Mouse (Mus musculus) splenic B cell, adult 2 months (primary cell): ENCODE data around the gene Wdr81.

Source experiments
- DNase-seq: peaks from one replicate; pipeline ENCODE4 v3.0.0-alpha.2; 2011; ENCODE audit warnings: low read depth, low spot score
- H3K27me3 ChIP-seq: 2 replicates; pipeline ENCODE4 v1.6.1; 2012; ENCODE audit warnings: mild to moderate bottlenecking, low read length, moderate library complexity, mixed read lengths; ENCODE audit not compliant: control insufficient read depth, poor library complexity, insufficient read depth, severe bottlenecking
- H3K36me3 ChIP-seq: 2 replicates; pipeline ENCODE4 v1.6.1; 2012; ENCODE audit warnings: mild to moderate bottlenecking, low read length, moderate library complexity, mixed read lengths; ENCODE audit not compliant: control insufficient read depth, poor library complexity, insufficient read depth, severe bottlenecking

The Wdr81 gene

DNA sequence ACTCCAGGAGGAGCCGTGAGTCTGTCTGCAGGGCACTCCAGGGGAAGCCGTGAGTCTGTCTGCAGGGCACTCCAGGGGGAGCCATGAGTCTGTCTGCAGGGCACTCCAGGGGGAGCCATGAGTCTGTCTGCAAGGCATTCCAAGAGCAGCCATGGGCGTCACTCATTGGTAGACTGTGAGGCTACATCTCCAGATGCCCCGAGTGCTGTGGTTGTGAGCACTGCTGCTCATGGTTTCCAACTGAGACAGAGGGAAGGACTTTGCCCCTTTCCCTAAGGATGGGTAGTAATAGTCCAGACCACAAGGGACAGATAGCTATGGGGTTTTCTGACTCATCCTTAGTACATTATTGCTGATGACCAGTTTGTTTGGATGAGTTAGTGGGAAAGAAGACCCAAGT lies 48.4 kb downstream of the Wdr81 start:
- DNase-seq: no peak

DNA sequence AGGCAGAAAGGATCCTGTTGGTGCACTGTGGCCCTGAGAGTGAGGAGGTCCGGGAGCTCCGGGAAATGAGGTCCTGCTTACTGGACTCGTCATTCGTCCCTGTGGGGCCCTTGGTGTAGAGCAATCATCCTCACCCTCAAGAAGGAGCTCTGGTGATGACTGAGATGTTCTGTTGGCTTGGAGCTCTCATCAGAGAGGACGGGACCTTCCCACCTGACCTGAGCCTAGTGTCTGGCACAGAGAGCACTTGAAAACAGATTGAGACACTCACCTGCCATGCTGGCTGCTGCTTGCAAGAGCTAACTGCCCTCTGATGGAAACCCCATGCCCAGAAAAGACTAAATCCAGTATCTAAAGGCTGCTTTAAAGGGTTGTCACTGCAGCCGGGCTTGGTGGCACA lies 49.7 kb downstream of the Wdr81 start:
- Histone ChIP-seq H3K27me3 (no peaks in the 10 kb centered on the region), H3K36me3 (no peaks in the 10 kb centered on the region; the same call in none of the 2 replicates)
- DNase-seq: no peak

More for the DNA sequence above, 48.4 kb downstream of the Wdr81 start:
- Histone ChIP-seq H3K36me3 (no peaks in the 10 kb centered on the region; the same call in 1 of the 2 replicates), H3K27me3 (no peaks in the 10 kb centered on the region)

DNA sequence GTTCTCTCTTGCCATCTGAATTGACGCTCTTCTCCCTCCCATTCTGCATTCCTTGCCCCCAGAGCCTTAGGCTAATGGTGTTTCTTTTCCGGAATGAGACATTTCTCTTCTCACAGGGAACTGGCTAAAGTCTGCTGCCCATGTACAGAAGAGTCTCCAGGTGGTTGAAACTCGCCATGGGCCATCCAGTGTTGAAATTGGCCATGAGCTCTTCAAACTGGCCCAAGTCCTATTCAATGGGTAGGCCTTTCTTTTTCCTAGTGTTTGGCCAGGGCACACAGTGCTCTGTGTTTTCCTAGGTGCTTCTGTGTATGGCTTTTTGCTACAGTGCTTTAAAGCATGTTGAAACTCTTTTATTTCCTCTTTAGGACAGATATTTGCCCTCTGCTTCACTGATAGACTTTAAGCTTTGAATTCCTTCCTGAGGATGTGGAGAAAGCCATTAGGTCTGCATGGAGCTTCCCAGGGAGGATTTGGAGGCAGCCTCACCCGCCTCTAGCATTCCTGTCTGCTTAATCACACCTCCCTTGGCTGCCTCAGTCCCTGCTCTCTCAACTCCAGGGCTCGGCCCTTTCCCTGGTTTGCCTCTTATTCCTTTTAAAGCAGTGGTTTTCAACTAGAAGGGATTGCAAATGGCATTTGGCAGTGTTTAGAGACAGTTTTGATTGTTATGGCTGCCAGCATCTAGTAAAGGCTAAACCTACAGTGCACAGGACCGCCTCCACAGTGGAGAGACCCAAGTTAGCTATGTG lies 51.0 kb downstream of the Wdr81 start:
- no peaks in the 10 kb centered on the region for H3K27me3 ChIP-seq
- H3K36me3 ChIP-seq: no peaks in the 10 kb centered on the region; the same call in none of the 2 replicates
- DNase-seq: no peak

DNA sequence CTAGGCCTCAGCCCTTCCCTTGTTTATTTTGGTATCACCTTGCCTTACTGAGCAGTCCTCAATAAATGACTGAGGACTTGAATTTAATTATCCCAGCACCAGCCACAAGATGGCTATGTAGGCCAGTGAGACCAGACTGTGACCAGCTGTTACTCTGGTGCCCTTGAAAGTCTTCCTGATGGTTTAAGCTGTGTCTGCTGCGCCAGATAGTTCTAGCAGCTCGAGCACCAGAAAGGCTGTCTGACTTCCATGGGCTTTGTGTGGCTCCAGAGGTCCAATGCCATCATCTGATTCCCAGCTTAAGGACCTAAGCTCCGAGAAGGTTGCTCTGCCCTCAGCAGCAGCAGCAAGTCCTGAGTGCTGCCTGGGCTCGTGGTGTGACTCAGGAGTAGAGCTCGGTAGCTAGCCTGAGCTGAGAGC lies 52.2 kb downstream of the Wdr81 start:
- Histone ChIP-seq H3K36me3 (no peaks in the 10 kb centered on the region; the same call in none of the 2 replicates), H3K27me3 (no peaks in the 10 kb centered on the region)
- peak; percentile 73 for DNase-seq

GRCm38 (mm10) chr11:75400099-75400498 lies 54.4 kb downstream of the Wdr81 start:
- DNase-seq: no peak
- H3K36me3 ChIP-seq: no peaks in the 10 kb centered on the region; the same call in none of the 2 replicates
- H3K27me3 ChIP-seq: no peaks in the 10 kb centered on the region

GRCm38 (mm10) chr11:75399411-75399841 lies 55.1 kb downstream of the Wdr81 start:
- Histone ChIP-seq H3K36me3 (no peaks in the 10 kb centered on the region; the same call in none of the 2 replicates), H3K27me3 (no peaks in the 10 kb centered on the region)
- DNase-seq: no peak

GRCm38 (mm10) chr11:75397452-75397851 lies 57.1 kb downstream of the Wdr81 start:
- Histone ChIP-seq H3K27me3 (no peaks in the 10 kb centered on the region), H3K36me3 (no peaks in the 10 kb centered on the region; the same call in none of the 2 replicates)
- no peak for DNase-seq

GRCm38 (mm10) chr11:75395611-75396010 lies 58.9 kb downstream of the Wdr81 start:
- Histone ChIP-seq H3K36me3 (no peaks in the 10 kb centered on the region; the same call in 1 of the 2 replicates), H3K27me3 (no peaks in the 10 kb centered on the region)
- peak; percentile 62 for DNase-seq
